Mouse (Mus musculus) c-Kit-positive CD71-negative TER-119-negative erythroid progenitor cells, embryonic 14.5 days (primary cell): Measurements from ENCODE around the gene F13b.

ENCODE experiments used
- DNase-seq: peaks from one replicate; pipeline ENCODE4 v3.0.0-alpha.2; 2013; ENCODE audit warnings: low read depth

Gene F13b

DNA sequence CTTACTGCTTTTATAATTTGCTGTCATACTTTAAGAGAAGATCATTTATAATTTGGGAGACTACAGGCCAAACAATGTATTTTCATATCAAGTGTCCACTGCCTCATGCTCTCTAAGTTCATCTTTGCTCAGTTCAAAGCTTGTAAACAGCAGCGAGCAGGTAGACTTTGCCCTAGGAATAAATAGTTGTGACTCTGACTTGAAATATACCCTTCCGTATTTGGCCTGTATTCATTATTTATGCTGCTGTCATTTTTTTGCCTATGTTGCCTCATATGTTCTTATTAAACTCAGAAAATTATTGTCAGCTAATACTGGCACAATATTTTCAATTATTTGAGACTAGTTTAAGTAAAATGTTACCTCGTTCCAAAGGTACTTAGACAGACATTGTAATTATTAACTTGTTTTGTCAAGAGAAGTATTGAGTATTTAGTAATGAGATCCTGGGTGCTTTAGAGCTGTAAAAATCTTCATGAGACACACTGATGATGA is at the start of gene F13b:
Gene F13b, plus strand, starts transcription at position 445 of the 495 bp plus-strand sequence.
- no peak for DNase-seq

DNA sequence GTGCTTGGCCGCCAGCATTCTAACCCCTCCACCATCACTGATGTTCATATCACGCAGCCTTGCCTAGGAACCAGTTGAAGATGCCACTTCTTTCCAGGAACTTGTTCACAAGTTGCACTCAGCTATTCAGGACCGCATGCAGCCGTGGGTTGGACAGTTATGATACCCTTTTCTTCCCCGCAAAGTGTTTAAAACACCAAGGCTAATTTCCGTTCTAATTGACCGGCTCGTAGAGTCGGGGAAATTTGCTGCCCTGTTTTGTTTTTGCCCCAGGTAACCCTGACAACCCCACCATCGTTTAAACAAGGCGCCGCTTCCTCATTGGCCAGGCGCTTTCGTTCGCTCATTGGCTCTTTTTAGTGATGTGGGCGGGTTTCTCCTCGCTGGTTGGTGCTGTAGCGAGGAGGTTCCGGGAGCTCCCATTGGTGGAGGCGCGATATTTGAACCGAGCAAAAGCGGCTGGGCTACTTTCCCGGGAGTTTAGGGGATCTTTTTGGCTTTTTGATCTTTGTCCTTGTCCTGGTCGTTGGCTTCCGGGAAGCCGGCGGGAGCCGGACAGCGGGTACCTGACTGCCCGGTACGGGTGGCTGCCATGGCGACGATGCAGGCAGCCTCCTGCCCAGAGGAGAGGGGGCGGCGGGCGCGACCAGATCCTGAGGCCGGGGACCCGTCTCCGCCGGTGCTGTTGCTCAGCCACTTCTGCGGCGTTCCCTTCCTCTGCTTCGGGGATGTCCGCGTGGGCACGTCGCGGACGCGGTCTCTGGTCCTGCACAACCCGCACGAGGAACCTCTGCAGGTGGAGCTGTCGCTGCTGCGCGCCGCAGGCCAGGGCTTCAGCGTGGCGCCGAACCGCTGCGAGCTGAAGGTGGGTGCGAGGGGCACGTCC is 46.9 kb upstream of the F13b start, which contains the start of gene Aspm:
Gene Aspm, plus strand, starts transcription at position 433 of the 886 bp plus-strand sequence.
- DNase-seq, result peak; percentile 94

DNA sequence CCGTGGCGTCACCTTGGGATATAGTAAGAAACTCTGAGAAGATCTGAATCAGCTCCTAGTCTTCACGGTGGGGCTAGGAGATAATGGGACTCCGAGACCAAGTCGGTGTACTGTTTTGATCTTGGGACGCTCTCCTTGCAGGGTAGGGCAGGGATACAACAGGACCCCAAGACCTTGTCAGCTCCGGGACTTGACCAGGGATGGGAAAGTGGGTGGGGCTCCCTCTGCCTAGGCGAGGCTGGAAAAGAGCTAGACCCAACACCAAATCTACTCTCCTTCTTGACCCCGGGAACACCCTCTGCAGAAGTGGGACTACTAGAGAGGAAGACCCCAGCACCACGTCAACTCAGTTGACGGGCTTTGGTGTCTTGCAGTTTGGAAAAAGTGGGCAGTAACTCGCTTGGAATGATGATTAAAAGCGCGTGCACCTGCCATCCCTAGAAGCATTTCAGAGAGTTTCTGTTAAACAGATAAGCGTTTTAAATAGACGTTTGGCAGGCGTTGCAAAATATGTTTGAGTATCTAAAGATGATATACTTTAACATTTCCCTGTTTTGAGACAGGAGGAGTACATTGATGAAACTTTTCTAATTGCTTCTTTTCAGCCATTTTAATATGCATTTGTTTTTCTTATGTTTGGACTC is 46.2 kb upstream of the F13b start:
- DNase-seq, result no peak

DNA sequence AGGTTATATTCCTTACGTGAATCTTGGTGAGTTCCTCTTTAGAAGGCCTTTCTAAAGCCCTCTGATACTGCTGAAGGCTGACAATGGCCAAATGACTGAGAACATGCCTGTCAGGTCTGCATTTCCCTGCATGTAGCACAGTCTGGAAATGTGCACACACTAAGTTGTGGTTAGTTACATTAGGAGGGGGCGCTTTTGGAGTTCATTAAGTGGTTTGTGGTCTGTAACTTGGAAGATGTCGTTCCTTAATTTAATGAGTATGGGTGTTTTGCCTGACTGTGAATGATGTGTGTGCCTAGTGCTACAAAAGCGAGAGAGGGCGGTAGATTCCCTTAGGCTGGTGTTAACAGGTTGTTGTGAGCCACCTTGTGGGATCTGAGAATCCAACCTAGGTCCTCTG is 40.7 kb upstream of the F13b start:
- no peak for DNase-seq

DNA sequence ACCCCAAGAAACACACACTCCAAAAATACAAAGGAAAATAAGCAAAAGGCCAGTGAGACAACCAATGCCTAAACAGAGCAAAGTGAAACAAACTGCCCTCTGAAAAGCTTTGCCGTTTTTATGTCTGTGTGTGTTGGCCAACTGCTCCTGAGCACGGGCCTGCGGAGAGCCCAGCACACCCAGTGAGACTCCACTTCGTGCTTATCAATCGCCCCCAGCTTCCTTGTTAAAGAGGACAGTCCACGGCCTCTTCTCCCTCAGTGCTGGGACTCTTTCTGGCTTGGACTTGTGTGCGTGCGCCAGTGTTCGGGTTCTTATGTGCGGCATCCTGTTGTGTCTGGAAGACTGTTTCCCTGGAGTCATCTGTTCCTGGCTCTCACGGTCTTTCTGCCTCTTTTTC is 35.6 kb upstream of the F13b start:
- DNase-seq, result no peak

DNA sequence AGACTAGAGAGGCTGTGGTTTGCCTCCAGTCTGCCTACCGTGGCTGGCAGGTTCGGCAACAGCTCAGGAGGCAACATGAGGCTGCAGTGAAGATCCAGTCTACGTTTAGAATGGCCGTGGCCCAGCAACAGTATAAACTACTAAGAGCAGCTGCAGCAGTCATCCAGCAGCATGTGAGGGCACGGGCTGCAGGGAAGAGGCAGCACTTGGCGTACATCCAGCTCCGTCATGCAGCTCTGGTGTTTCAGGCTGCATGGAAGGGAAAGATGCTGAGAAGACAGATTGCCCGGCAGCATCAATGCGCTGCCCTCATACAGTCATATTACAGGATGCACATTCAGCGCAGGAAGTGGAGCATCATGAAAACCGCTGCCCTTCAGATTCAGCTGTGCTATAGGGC is 22.6 kb upstream of the F13b start:
- DNase-seq, result no peak

DNA sequence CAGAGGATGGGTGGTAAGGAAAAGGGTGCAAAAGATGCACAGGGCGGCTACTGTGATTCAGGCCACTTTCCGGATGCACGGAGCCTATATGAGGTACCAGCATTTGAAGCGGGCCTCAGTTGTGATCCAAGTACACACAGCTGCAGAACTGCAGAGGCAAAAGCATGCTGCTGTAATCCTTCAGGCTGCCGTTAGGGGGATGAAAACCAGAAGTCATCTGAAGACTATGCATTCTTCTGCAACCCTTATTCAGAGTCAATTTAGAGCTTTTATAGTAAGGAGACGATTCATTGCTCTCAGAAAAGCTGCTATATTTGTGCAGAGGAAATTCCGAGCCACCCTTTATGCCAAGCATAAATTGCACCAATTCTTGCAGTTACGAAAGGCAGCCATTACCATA is 21.3 kb upstream of the F13b start:
- no peak for DNase-seq

- DNase-seq, result no peak
Measured at GRCm38 (mm10) chr1:139481146-139481545, 20.4 kb upstream of the F13b start.

GRCm38 (mm10) chr1:139494630-139495029 is 6.9 kb upstream of the F13b start:
- DNase-seq, result no peak

GRCm38 (mm10) chr1:139495408-139495807 is 6.1 kb upstream of the F13b start:
- DNase-seq, result no peak

GRCm38 (mm10) chr1:139496212-139496611 is 5.3 kb upstream of the F13b start:
- no peak for DNase-seq

DNA sequence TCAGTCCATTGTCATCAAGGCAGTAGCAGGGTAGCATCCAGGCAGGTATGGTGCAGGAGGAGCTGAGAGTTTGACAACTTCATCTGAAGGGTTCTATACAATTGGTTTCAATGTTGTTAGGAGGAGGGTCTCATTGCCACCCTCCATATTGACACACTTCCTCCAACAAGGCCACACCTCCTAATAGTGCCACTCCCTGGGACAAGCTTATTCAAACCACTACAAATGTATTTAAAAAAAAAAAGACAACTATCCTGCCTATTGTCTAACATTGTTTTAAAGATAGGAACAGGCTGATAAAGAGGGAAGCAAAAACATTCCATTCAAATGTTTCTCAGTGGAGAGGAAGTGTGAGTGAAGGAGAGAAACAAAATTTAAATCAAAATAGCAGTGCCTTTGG is 1.8 kb upstream of the F13b start:
- no peak for DNase-seq

DNA sequence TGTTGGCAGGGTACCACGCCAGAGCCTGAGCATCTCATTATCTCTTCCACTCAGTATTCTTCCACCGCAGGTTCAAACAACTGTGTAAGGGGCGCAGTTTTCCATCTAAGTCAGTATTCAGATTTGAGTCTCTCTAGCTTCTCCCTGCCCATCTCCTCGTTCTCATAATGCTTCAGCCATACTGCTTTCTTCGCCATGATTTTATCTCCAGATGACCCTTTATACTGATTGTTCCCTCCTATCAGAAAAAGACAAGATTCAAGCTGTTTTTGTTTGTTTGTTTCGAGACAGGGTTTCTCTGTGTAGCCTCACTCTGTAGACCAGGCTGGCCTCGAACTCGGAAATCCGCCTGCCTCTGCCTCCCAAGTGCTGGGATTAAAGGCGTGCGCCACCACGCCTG is 13.1 kb downstream of the F13b start:
- no peak for DNase-seq

GRCm38 (mm10) chr1:139548536-139548935 is 47.0 kb downstream of the F13b start:
- DNase-seq, result no peak

DNA sequence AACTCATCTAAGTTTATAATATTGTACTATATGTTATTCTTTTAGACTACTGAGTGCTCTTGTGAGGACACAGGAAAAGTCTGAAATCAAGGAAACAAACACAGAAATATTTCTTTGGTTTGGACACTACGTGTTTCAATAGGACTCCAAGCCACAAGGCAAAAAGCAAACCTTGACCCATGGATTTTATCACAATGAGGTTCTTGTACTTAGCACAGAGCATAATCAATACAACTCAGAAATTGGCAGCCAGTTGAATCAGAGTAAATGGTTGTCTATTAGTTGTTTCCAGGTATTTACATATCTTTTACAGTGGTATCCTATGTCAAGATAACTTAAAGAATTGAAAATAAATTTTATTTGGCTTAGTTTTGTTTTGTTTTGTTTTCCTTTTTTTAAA is 49.8 kb downstream of the F13b start:
- no peak for DNase-seq

- no peak for DNase-seq
Measured at GRCm38 (mm10) chr1:139560024-139560423, 58.5 kb downstream of the F13b start, which contains the start of gene Cfhr1. Cfhr1 (minus strand) TSS chr1:139560272.
